Mouse (Mus musculus): ENCODE results near the gene Ppp6r2. TPM values are rescaled to one million over a fixed set of nuclear protein-coding genes. Genes with fewer than 3 reads are reported as not detected.

Gene Ppp6r2
- polyA plus RNA-seq, 1 experiment from 2014 or later: 35.9 TPM

DNA sequence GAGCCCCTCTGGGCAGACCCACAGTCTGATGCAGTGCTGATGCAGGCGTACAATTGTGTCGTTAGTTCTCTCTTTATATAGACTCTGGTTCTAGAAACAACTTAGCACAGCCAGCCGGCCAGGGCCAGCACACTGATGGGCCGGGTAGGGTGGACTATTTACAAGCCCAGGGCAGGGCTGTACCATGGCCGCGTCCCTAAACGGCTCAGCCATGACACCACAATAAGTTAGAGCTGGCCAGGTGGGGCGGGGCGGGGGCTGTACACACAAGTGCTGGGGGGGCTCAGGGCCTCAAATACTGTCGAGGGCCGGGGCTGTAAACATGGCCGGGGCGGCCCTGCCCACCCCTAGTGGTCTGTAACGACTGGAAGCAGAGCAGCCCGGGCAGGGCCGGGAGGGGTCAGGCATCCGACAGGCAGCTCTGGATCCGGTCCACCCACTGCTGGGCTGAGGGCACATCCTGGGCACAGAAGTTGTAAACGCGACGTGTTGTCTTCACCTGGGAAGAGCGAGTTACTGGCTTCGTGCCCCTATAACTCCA lies 76.9 kb downstream of the Ppp6r2 start:
- Histone ChIP-seq H3K4me3 (ENCODE audit: low read depth, low read length) (no peak overlapping the region), H3K36me3 (ENCODE audit: control insufficient read depth, insufficient read depth, low read length) (peaks cover 24% of the 10 kb centered on the region), H3K27me3 (ENCODE audit: control insufficient read depth, insufficient read depth, low read length) (no peaks in the 10 kb centered on the region), H3K4me1 (ENCODE audit: control insufficient read depth, insufficient read depth, low read length) (no peaks in the 10 kb centered on the region), H3K9me3 (ENCODE audit: control insufficient read depth, low read length) (no peaks in the 10 kb centered on the region), H3K9ac (ENCODE audit: low read length) (no peak overlapping the region), H3K4me2 (no peak overlapping the region), H3K27ac (ENCODE audit: low read depth, low read length) (no peak overlapping the region)
- ATAC-seq (ENCODE audit: low FRiP score) (peak; percentile 54), DNase-seq (ENCODE audit: low spot score, missing footprints) (no peak)
- 92% methylated on average over 23 of the region's 23 CpGs for WGBS

DNA sequence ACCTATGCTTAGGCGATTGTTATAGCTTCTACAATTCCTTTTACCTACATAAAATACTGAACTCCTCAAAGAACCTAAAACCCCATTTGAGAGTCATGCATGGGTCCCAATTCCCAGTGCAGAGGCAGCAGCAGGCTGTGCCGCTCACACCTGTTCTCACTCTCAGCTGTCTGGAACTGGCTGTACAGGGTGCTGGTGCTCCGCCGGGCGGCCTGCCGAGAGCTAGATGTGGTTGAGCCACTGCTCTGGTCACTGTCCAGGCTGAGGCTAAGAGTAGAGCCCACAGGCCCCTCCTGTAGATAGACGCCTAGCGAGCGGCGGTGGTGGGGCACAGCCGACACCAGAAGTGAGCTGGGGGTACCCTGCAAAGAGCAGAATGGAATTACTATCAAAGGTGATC lies 78.1 kb downstream of the Ppp6r2 start:
- ATAC-seq (ENCODE audit: low FRiP score) (no peak), DNase-seq (ENCODE audit: low spot score, missing footprints) (no peak)
- H3K4me1 ChIP-seq (ENCODE audit: control insufficient read depth, insufficient read depth, low read length): no peaks in the 10 kb centered on the region
- H3K4me3 ChIP-seq (ENCODE audit: low read depth, low read length): no peak overlapping the region
- no peak overlapping the region for H3K27ac ChIP-seq (ENCODE audit: low read depth, low read length)
- H3K9ac ChIP-seq (ENCODE audit: low read length): no peak overlapping the region
- 94% methylated on average over 11 of the region's 11 CpGs for WGBS
- no peaks in the 10 kb centered on the region for H3K27me3 ChIP-seq (ENCODE audit: control insufficient read depth, insufficient read depth, low read length)
- H3K4me2 ChIP-seq: no peak overlapping the region
- H3K9me3 ChIP-seq (ENCODE audit: control insufficient read depth, low read length): no peaks in the 10 kb centered on the region
- peaks cover 30% of the 10 kb centered on the region for H3K36me3 ChIP-seq (ENCODE audit: control insufficient read depth, insufficient read depth, low read length)

DNA sequence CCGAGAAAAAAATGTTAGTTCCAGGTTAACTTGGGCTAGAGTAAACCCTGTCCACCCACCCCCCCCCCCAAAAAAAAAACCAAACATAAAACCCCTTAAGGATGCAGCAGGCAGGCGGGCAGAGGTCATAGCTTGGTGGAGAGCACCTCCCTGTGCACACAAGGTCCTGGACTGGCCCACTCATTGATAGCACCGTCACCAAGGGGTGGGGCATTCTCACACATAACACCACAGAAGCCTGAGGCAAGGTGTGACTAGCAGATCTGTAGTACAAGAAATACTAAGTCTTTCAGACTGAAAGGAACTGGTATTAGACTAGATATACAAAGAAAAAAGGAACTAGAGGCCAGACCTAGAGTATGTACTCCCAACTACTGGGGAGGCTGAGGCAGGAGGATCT lies 80.2 kb downstream of the Ppp6r2 start:
- no peaks in the 10 kb centered on the region for H3K27me3 ChIP-seq (ENCODE audit: control insufficient read depth, insufficient read depth, low read length)
- H3K4me2 ChIP-seq: no peak overlapping the region
- DNase-seq (ENCODE audit: low spot score, missing footprints) (no peak), ATAC-seq (ENCODE audit: low FRiP score) (no peak)
- no peaks in the 10 kb centered on the region for H3K9me3 ChIP-seq (ENCODE audit: control insufficient read depth, low read length)
- H3K36me3 ChIP-seq (ENCODE audit: control insufficient read depth, insufficient read depth, low read length): peaks cover 33% of the 10 kb centered on the region
- H3K27ac ChIP-seq (ENCODE audit: low read depth, low read length): no peak overlapping the region
- 89% methylated on average over 3 of the region's 3 CpGs for WGBS
- no peaks in the 10 kb centered on the region for H3K4me1 ChIP-seq (ENCODE audit: control insufficient read depth, insufficient read depth, low read length)
- no peak overlapping the region for H3K9ac ChIP-seq (ENCODE audit: low read length)
- no peak overlapping the region for H3K4me3 ChIP-seq (ENCODE audit: low read depth, low read length)

DNA sequence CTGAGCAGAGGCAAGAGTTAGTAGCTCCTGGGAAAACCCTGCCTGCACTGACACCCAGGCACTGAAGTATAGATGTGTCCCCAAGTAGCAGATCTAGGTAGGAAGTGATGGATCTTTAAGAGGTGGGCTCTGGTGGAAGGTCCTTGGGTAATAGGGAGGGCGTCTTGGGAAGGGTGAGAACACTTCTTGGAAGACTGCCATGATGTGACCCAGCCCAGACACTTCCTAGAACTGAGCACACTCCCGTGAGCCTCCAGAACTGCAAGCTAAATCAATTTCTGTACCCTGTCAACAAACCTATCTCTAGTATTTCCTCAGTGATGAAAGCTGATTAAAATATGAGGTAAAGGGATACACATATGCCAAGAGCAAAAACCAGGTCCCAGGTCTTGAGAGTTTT lies 81.4 kb downstream of the Ppp6r2 start:
- 94% methylated on average over 2 of the region's 2 CpGs for WGBS
- no peak for ATAC-seq (ENCODE audit: low FRiP score)
- Histone ChIP-seq H3K36me3 (ENCODE audit: control insufficient read depth, insufficient read depth, low read length) (peaks cover 30% of the 10 kb centered on the region), H3K4me1 (ENCODE audit: control insufficient read depth, insufficient read depth, low read length) (no peaks in the 10 kb centered on the region), H3K27ac (ENCODE audit: low read depth, low read length) (no peak overlapping the region), H3K27me3 (ENCODE audit: control insufficient read depth, insufficient read depth, low read length) (no peaks in the 10 kb centered on the region), H3K4me2 (no peak overlapping the region), H3K9me3 (ENCODE audit: control insufficient read depth, low read length) (no peaks in the 10 kb centered on the region), H3K4me3 (ENCODE audit: low read depth, low read length) (no peak overlapping the region), H3K9ac (ENCODE audit: low read length) (no peak overlapping the region)
- DNase-seq (ENCODE audit: low spot score, missing footprints): no peak

DNA sequence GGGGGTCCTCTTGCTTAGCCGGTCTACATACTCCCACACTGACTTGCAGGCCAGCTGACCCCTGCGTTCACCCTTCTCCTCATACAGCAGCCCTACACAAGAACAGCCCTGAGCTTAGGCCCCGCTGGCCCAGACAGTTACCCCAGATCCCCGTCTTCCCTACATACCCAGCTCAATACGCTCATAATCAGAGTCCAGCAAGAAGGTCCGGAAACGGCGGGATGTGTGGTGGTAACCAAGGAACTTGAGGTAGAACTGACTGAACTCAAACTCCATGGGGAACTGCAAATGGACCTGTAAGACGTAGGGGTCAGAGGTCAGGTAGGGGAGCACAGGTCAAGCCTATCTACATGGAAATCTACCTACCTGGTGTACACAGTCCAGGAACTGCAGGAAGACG lies 82.4 kb downstream of the Ppp6r2 start:
- Histone ChIP-seq H3K36me3 (ENCODE audit: control insufficient read depth, insufficient read depth, low read length) (peaks cover 28% of the 10 kb centered on the region), H3K27me3 (ENCODE audit: control insufficient read depth, insufficient read depth, low read length) (no peaks in the 10 kb centered on the region), H3K9me3 (ENCODE audit: control insufficient read depth, low read length) (no peaks in the 10 kb centered on the region), H3K4me3 (ENCODE audit: low read depth, low read length) (no peak overlapping the region), H3K27ac (ENCODE audit: low read depth, low read length) (no peak overlapping the region), H3K9ac (ENCODE audit: low read length) (no peak overlapping the region), H3K4me1 (ENCODE audit: control insufficient read depth, insufficient read depth, low read length) (no peaks in the 10 kb centered on the region), H3K4me2 (no peak overlapping the region)
- DNase-seq (ENCODE audit: low spot score, missing footprints) (no peak), ATAC-seq (ENCODE audit: low FRiP score) (no peak)
- 94% methylated on average over 10 of the region's 10 CpGs for WGBS

DNA sequence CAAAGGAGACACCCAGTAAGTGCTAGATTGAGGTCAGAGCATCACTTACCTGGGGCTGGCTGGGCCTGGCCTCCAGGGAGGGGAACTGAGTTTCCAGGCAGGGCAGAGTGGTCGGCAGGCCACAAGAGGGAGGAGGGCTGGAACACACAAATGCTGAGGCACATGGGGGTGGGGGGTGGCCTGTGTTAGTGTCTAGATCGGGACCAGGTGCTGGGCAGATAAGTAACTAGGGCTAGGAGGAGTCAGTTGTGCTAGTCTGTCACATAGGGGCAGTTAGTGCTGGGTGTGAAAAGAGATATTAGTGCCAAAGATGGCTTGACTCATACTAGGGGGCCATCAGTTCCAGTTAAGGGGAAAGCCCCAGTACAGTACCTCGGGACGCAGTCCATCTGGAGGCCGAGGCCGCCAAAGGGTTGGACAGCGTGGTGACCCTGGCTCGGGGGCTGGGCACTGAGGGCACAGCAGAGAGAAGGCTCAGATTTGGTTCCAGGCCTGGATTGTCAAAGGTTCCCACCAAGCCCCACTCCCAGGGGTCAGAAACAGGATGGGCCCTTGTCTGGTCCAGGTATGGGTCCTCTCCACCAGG lies 84.3 kb downstream of the Ppp6r2 start:
- Histone ChIP-seq H3K27ac (ENCODE audit: low read depth, low read length) (no peak overlapping the region), H3K4me3 (ENCODE audit: low read depth, low read length) (no peak overlapping the region), H3K36me3 (ENCODE audit: control insufficient read depth, insufficient read depth, low read length) (peaks cover 40% of the 10 kb centered on the region), H3K27me3 (ENCODE audit: control insufficient read depth, insufficient read depth, low read length) (no peaks in the 10 kb centered on the region), H3K4me1 (ENCODE audit: control insufficient read depth, insufficient read depth, low read length) (no peaks in the 10 kb centered on the region), H3K9ac (ENCODE audit: low read length) (no peak overlapping the region), H3K4me2 (no peak overlapping the region), H3K9me3 (ENCODE audit: control insufficient read depth, low read length) (no peaks in the 10 kb centered on the region)
- 92% methylated on average over 8 of the region's 8 CpGs for WGBS
- ATAC-seq (ENCODE audit: low FRiP score): no peak
- DNase-seq (ENCODE audit: low spot score, missing footprints): no peak

DNA sequence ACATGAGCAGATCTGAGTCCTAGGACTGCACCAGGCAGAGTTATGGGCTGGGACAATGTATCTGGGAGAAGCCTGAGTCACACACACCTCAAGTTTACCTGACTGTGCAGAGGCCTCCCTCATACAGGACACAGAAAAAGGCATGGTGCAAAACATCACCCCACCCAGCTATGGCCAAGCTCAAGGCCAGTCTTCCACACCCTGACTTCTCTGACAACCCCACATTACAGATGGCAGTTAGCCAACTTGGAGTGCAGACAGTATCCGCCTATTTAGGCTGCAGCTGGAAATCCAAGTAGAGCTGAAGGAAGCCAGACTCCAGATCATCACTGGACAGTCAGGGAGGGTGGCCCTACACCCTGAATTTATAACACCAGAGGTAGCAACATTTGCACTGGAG lies 85.1 kb downstream of the Ppp6r2 start:
- Histone ChIP-seq H3K27me3 (ENCODE audit: control insufficient read depth, insufficient read depth, low read length) (no peaks in the 10 kb centered on the region), H3K27ac (ENCODE audit: low read depth, low read length) (no peak overlapping the region), H3K4me2 (no peak overlapping the region), H3K4me1 (ENCODE audit: control insufficient read depth, insufficient read depth, low read length) (no peaks in the 10 kb centered on the region), H3K36me3 (ENCODE audit: control insufficient read depth, insufficient read depth, low read length) (peaks cover 42% of the 10 kb centered on the region), H3K4me3 (ENCODE audit: low read depth, low read length) (no peak overlapping the region), H3K9ac (ENCODE audit: low read length) (no peak overlapping the region), H3K9me3 (ENCODE audit: control insufficient read depth, low read length) (no peaks in the 10 kb centered on the region)
- no peak for ATAC-seq (ENCODE audit: low FRiP score)
- no peak for DNase-seq (ENCODE audit: low spot score, missing footprints)
- 97% methylated on average over 1 of the region's 1 CpGs for WGBS

DNA sequence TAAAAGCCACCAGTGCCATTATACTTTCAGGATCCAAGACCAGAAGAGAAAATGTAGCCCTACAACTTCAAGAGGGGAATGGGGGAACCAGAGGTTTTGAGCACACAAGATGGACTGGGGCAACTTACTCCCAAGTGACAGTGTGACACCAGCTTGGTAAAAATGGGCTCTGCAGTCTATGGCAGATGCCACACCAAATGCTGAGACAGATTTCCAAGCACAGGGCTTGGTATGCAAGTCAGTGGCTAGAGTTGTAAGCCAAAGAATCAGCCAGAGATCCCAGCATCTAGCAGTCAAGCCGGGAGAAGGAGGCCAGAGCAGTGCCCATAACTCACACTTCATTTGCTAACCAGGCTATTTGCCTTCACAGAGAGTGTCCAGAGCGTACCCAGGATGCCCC lies 86.3 kb downstream of the Ppp6r2 start:
- H3K9me3 ChIP-seq (ENCODE audit: control insufficient read depth, low read length): no peaks in the 10 kb centered on the region
- no peaks in the 10 kb centered on the region for H3K4me1 ChIP-seq (ENCODE audit: control insufficient read depth, insufficient read depth, low read length)
- H3K9ac ChIP-seq (ENCODE audit: low read length): no peak overlapping the region
- WGBS: 93% methylated on average over 2 of the region's 2 CpGs
- no peak overlapping the region for H3K4me3 ChIP-seq (ENCODE audit: low read depth, low read length)
- H3K27ac ChIP-seq (ENCODE audit: low read depth, low read length): no peak overlapping the region
- H3K27me3 ChIP-seq (ENCODE audit: control insufficient read depth, insufficient read depth, low read length): no peaks in the 10 kb centered on the region
- no peak for DNase-seq (ENCODE audit: low spot score, missing footprints)
- no peak overlapping the region for H3K4me2 ChIP-seq
- H3K36me3 ChIP-seq (ENCODE audit: control insufficient read depth, insufficient read depth, low read length): peaks cover 44% of the 10 kb centered on the region
- ATAC-seq (ENCODE audit: low FRiP score): no peak

DNA sequence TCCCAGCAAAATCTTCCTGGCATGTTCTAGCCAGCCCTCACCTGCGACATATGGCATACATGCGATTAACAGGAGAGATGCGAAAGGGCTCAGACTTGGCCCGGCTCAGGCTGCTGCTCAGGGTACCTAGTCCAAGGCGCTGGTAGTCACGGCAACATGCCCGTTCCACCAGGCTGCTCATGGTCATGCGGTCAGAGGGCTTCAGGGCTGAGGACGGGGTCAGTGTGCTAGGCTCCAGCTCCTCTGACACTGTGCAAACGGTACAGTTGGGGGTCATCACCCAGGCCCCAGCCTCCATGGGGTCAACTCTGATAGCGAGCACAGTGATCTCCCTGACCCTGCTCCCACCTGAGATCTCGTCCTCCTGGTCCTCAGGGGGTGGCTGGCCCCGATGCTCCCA lies 88.8 kb downstream of the Ppp6r2 start:
- ATAC-seq (ENCODE audit: low FRiP score) (no peak), DNase-seq (ENCODE audit: low spot score, missing footprints) (no peak)
- no peak overlapping the region for H3K4me2 ChIP-seq
- H3K36me3 ChIP-seq (ENCODE audit: control insufficient read depth, insufficient read depth, low read length): peaks cover 42% of the 10 kb centered on the region
- H3K9ac ChIP-seq (ENCODE audit: low read length): no peak overlapping the region
- H3K4me1 ChIP-seq (ENCODE audit: control insufficient read depth, insufficient read depth, low read length): no peaks in the 10 kb centered on the region
- H3K4me3 ChIP-seq (ENCODE audit: low read depth, low read length): no peak overlapping the region
- no peaks in the 10 kb centered on the region for H3K27me3 ChIP-seq (ENCODE audit: control insufficient read depth, insufficient read depth, low read length)
- 87% methylated on average over 13 of the region's 13 CpGs for WGBS
- no peak overlapping the region for H3K27ac ChIP-seq (ENCODE audit: low read depth, low read length)
- H3K9me3 ChIP-seq (ENCODE audit: control insufficient read depth, low read length): no peaks in the 10 kb centered on the region
